Mouse (Mus musculus) kidney, adult 2 months (tissue): ENCODE measurements around the gene Frmpd4.

Experiments
- CTCF ChIP-seq: fragments of 200-500 bp; conservative IDR thresholded peaks from 2 replicates; pipeline ENCODE4 v1.5.1; 2011; ENCODE audit warnings: low read depth, mild to moderate bottlenecking, control low read depth, low read length, moderate library complexity, mixed read lengths; ENCODE audit not compliant: insufficient read depth, insufficient read length
- POLR2A ChIP-seq: fragments of 200-500 bp; IDR thresholded peaks from one replicate; pipeline ENCODE4 v1.6.1; 2011; ENCODE audit warnings: low read depth, low read length, control low read depth

DNA sequence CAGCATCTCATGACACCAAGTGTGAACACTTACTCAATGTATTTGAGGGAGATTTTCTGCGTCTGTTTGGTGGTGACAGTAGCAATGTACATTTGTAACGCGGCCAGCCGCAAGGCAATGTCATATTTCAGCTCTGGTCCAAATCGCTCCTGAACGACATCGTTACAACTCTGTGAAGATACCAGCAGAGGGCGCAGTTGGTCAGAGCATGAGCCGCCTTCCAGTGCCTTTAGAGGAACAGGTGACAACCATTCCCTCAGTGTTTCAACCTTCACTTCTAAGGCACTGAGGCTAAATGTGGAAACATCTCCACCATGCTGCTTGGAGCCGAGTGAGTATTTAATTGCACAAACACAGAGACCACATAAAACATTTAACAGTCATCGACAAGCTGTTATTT lies 1079.3 kb downstream of the Frmpd4 start:
- peak; percentile 80 for TF ChIP-seq CTCF
- TF ChIP-seq POLR2A, result no peak
